Comparison of ENCODE assay signal across 51 mouse cellular contexts in the genomic region with DNA sequence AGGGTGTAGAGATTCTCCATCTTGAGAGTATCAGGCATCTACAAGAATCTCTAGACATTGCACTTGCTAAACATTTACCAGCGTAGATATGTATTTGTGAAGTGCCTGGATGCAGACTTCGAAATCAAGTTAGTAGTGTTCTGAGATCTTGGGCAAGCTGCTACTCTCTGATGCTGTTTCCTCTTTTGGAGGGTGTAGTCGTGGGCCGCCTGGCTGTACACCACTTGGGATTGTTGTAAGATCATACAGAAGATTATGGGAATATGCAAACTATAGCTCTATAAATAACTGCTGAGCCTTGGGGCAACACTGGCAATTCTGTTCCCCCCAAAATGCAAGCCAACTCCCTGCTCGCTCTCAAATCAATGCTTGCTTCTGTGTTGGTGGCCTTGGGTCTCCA. TPM values are rescaled to one million over a fixed set of nuclear protein-coding genes. Genes with fewer than 3 reads are reported as not detected.
"Had no signal": no experiment of that assay in that cellular context is flagged by ENCODE, and none has a peak within 500 bp of the region (broad histone marks: within the 10 kb centered on the region; RNA-seq: fewer than 3 reads in every experiment).

No protein-coding gene starts in this region.

- ATAC-seq: hindbrain, embryonic 16.5 days; hindbrain, postnatal 0 days; inflammation-experienced regulatory T-cells, adult 6 months; intestine, embryonic 15.5 days; intestine, embryonic 16.5 days; intestine, postnatal 0 days had no signal

- H3K27me3 ChIP-seq: heart, embryonic 12.5 days; heart, embryonic 13.5 days; heart, embryonic 15.5 days; hindbrain, embryonic 12.5 days; hindbrain, embryonic 13.5 days; hindbrain, embryonic 15.5 days; intestine, embryonic 15.5 days; kidney, embryonic 15.5 days had no signal

- H3K4me1 ChIP-seq: heart, embryonic 15.5 days; hindbrain, embryonic 10.5 days; hindbrain, embryonic 12.5 days; hindbrain, embryonic 13.5 days; hindbrain, embryonic 15.5 days; intestine, embryonic 15.5 days; kidney, embryonic 15.5 days had no signal

- H3K4me3 ChIP-seq: heart, embryonic 12.5 days; heart, embryonic 13.5 days; heart, embryonic 15.5 days; hindbrain, embryonic 10.5 days; hindbrain, embryonic 12.5 days; hindbrain, embryonic 13.5 days; hindbrain, embryonic 15.5 days; intestine, embryonic 15.5 days; kidney, embryonic 15.5 days; layer of hippocampus, adult 2 months; left cerebral cortex, adult 2 months had no signal

- DNase-seq: heart, postnatal 10 days; heart, postnatal 14 days; heart, postnatal 36 days; heart, postnatal 4 days; kidney, adult 11 months; kidney, adult 18-20 months; kidney, adult 2 months; kidney, adult 8-10 months; kidney, adult 9 months; kidney, postnatal 10 days; kidney, postnatal 14 days; kidney, postnatal 25 days; kidney, postnatal 36 days; kidney, postnatal 4 days; layer of hippocampus, adult 9-11 months; layer of hippocampus, postnatal 36 days had no signal

- H3K27ac ChIP-seq: heart, embryonic 13.5 days; heart, embryonic 15.5 days; hindbrain, embryonic 10.5 days; hindbrain, embryonic 12.5 days; hindbrain, embryonic 13.5 days; hindbrain, embryonic 14.5 days; hindbrain, embryonic 15.5 days; hindbrain, postnatal 0 days; intestine, embryonic 15.5 days; kidney, embryonic 15.5 days; kidney, postnatal 0 days; layer of hippocampus, adult 2 months; left cerebral cortex, adult 2 months had no signal

- H3K36me3 ChIP-seq: heart, embryonic 12.5 days; heart, embryonic 13.5 days; heart, embryonic 15.5 days; hindbrain, embryonic 10.5 days; hindbrain, embryonic 12.5 days; hindbrain, embryonic 13.5 days; hindbrain, embryonic 15.5 days; intestine, embryonic 15.5 days; kidney, embryonic 15.5 days had no signal

RNA-seq across cellular contexts. Expression of a gene that starts 3.0 kb away (rescaled TPM):
- total RNA-seq: heart, postnatal 10 days; heart, postnatal 14 days; heart, postnatal 25 days; heart, postnatal 36 days; heart, postnatal 4 days; hematopoietic stem cell, adult 5-6 weeks; hindbrain, postnatal 0 days; layer of hippocampus, adult 18-20 months; layer of hippocampus, adult 8-10 months; layer of hippocampus, postnatal 10 days; layer of hippocampus, postnatal 25 days; layer of hippocampus, postnatal 36 days; left cerebral cortex, adult 18-20 months; left cerebral cortex, adult 8-10 months had no signal
- polyA plus RNA-seq: heart, embryonic 11.5 days; heart, embryonic 12.5 days; heart, embryonic 13.5 days; heart, embryonic 14.5 days; heart, embryonic 15.5 days; heart, embryonic 16.5 days; heart, postnatal 0 days; hindbrain, embryonic 10.5 days; hindbrain, embryonic 11.5 days; hindbrain, embryonic 12.5 days; hindbrain, embryonic 13.5 days; hindbrain, embryonic 14.5 days; hindbrain, embryonic 15.5 days; hindbrain, embryonic 16.5 days; hindbrain, postnatal 0 days; inflammation-experienced regulatory T-cells, adult 6 months; intestine, embryonic 14.5 days; intestine, embryonic 15.5 days; intestine, embryonic 16.5 days; intestine, postnatal 0 days; kidney, adult 2 months; kidney, embryonic 14.5 days; kidney, embryonic 15.5 days; kidney, embryonic 16.5 days; kidney, postnatal 0 days; large intestine, adult 2 months had no signal

RNA-seq across cellular contexts. Expression of a gene that starts 39.3 kb away (rescaled TPM):
- total RNA-seq: heart, postnatal 14 days; heart, postnatal 25 days; heart, postnatal 36 days; hematopoietic stem cell, adult 5-6 weeks had no signal
- polyA plus RNA-seq: inflammation-experienced regulatory T-cells, adult 6 months; intestine, embryonic 16.5 days; large intestine, adult 2 months had no signal
